Mouse (Mus musculus) cerebellum, adult 2 months (tissue): ENCODE measurements around the gene Ggt5. TPM values are rescaled to one million over a fixed set of nuclear protein-coding genes. Genes with fewer than 3 reads are reported as not detected.

Experiments used
- DNase-seq, 2 experiments: peaks; one replicate each; pipeline ENCODE4 v3.0.0; 2021
- H3K27ac ChIP-seq: fragments of 200-500 bp; 2 replicates; pipeline ENCODE4 v1.5.1; 2012; ENCODE audit warnings: low read length, control low read depth, inconsistent platforms; ENCODE audit not compliant: insufficient read depth
- H3K27me3 ChIP-seq: fragments of 200-500 bp; 2 replicates; pipeline ENCODE4 v1.6.1; 2012; ENCODE audit warnings: inconsistent platforms, mild to moderate bottlenecking, low read length, moderate library complexity; ENCODE audit not compliant: control insufficient read depth, insufficient read depth
- H3K4me1 ChIP-seq: fragments of 200-500 bp; 2 replicates; pipeline ENCODE4 v1.6.1; 2011; ENCODE audit warnings: low read length; ENCODE audit not compliant: control insufficient read depth, insufficient read depth
- H3K4me3 ChIP-seq: fragments of 200-500 bp; replicated peaks from 2 replicates; pipeline ENCODE3; 2011; ENCODE audit warnings: mild to moderate bottlenecking, low read depth, low read length, control low read depth; ENCODE audit not compliant: insufficient read depth
- CTCF ChIP-seq: fragments of 200-500 bp; IDR thresholded peaks from 2 replicates; pipeline ENCODE4 v1.5.1; 2011; ENCODE audit warnings: low read depth, mild to moderate bottlenecking, control low read depth, low read length, moderate library complexity, borderline replicate concordance; ENCODE audit not compliant: insufficient read depth
- POLR2A ChIP-seq: fragments of 200-500 bp; IDR thresholded peaks from 2 replicates; pipeline ENCODE4 v1.6.1; 2011; ENCODE audit warnings: low read length, control low read depth, borderline replicate concordance; ENCODE audit not compliant: insufficient read depth
- WGBS: fragments of 180-500 bp; shearing (Covaris S2); methylation state at CpG from one replicate; pipeline ENCODE4 v1.1.7; 2018; 5-methylcytosine and 5-hydroxymethylcytosine counted together
- polyA plus RNA-seq: library from polyadenylated mRNA; depleted of rRNA; stranded (reverse); fragments of >200 nt; gene quantifications from 2 replicates; pipeline ENCODE4 v1.2.3, GENCODE M21; 2012

Gene Ggt5
- polyA plus RNA-seq, 1 experiment, result 4.0 TPM

GRCm38 (mm10) chr10:75649001-75649400 lies 59.9 kb downstream of the Ggt5 start:
- Histone ChIP-seq H3K4me3 (no peak overlapping the region), H3K27ac (no peak overlapping the region), H3K4me1 (peaks cover 69% of the 10 kb centered on the region), H3K27me3 (no peaks in the 10 kb centered on the region)
- DNase-seq, result no peak
- TF ChIP-seq CTCF, result no peak
- TF ChIP-seq POLR2A, result no peak
- 94% methylated on average over 7 of the region's 7 CpGs for WGBS

- Histone ChIP-seq H3K4me1 (peaks cover 64% of the 10 kb centered on the region), H3K27me3 (no peaks in the 10 kb centered on the region), H3K27ac (no peak overlapping the region), H3K4me3 (no peak overlapping the region)
- TF ChIP-seq POLR2A (no peak), CTCF (no peak)
- WGBS, result 90% methylated on average over 4 of the region's 4 CpGs
- DNase-seq, result no peak
Measured at GRCm38 (mm10) chr10:75649406-75649995, 60.4 kb downstream of the Ggt5 start.

GRCm38 (mm10) chr10:75650306-75650902 lies 61.3 kb downstream of the Ggt5 start:
- Histone ChIP-seq H3K27me3 (no peaks in the 10 kb centered on the region), H3K4me3 (no peak overlapping the region), H3K27ac (no peak overlapping the region), H3K4me1 (peaks cover 56% of the 10 kb centered on the region)
- WGBS, result 69% methylated on average over 6 of the region's 6 CpGs
- DNase-seq, result no peak
- TF ChIP-seq CTCF (no peak), POLR2A (no peak)

GRCm38 (mm10) chr10:75651381-75652068 lies 62.4 kb downstream of the Ggt5 start:
- TF ChIP-seq CTCF (no peak), POLR2A (no peak)
- DNase-seq, result no peak
- H3K27me3 ChIP-seq, result no peaks in the 10 kb centered on the region
- H3K4me1 ChIP-seq, result peaks cover 46% of the 10 kb centered on the region
- H3K4me3 ChIP-seq, result no peak overlapping the region
- peak overlapping the region; percentile 0; the same call in 1 of the 2 replicates for H3K27ac ChIP-seq
- 49% methylated on average over 16 of the region's 16 CpGs for WGBS

GRCm38 (mm10) chr10:75654053-75654452 lies 64.9 kb downstream of the Ggt5 start:
- Histone ChIP-seq H3K4me3 (no peak overlapping the region), H3K27ac (no peak overlapping the region), H3K27me3 (no peaks in the 10 kb centered on the region), H3K4me1 (peaks cover 29% of the 10 kb centered on the region)
- DNase-seq, result no peak
- TF ChIP-seq POLR2A, result no peak
- TF ChIP-seq CTCF, result no peak
- WGBS, result 89% methylated on average over 4 of the region's 4 CpGs

- H3K27ac ChIP-seq, result no peak overlapping the region
- WGBS, result 87% methylated on average over 5 of the region's 5 CpGs
- peaks cover 30% of the 10 kb centered on the region for H3K4me1 ChIP-seq
- no peak for DNase-seq
- H3K4me3 ChIP-seq, result no peak overlapping the region
- no peaks in the 10 kb centered on the region for H3K27me3 ChIP-seq
- TF ChIP-seq CTCF (no peak), POLR2A (no peak)
Measured at GRCm38 (mm10) chr10:75657165-75657564, 68.0 kb downstream of the Ggt5 start.

- 84% methylated on average over 7 of the region's 7 CpGs for WGBS
- DNase-seq, result no peak
- TF ChIP-seq POLR2A (no peak), CTCF (no peak)
- no peaks in the 10 kb centered on the region for H3K27me3 ChIP-seq
- no peak overlapping the region for H3K4me3 ChIP-seq
- no peak overlapping the region for H3K27ac ChIP-seq
- peaks cover 30% of the 10 kb centered on the region for H3K4me1 ChIP-seq
Measured at GRCm38 (mm10) chr10:75657772-75658171, 68.6 kb downstream of the Ggt5 start.

- peak; percentile 57 to 61 for DNase-seq
- Histone ChIP-seq H3K4me1 (peaks cover 52% of the 10 kb centered on the region), H3K4me3 (no peak overlapping the region), H3K27ac (peak overlapping the region; percentile 96), H3K27me3 (no peaks in the 10 kb centered on the region)
- TF ChIP-seq POLR2A, result no peak
- 19% methylated on average over 6 of the region's 6 CpGs for WGBS
Measured at GRCm38 (mm10) chr10:75661381-75661780, 72.2 kb downstream of the Ggt5 start.
